Mouse (Mus musculus) left cerebral cortex, postnatal 36 days (tissue): ENCODE measurements around the gene Klc1. TPM values are rescaled to one million over a fixed set of nuclear protein-coding genes. Genes with fewer than 3 reads are reported as not detected.

Experiments used
- DNase-seq, 2 experiments: peaks; one replicate each; pipeline ENCODE4 v3.0.0; 2021 to 2022; ENCODE audit warnings: low spot score in 2 of 2, mixed read lengths in 1 of 2
- intact Hi-C: fragments of 180-260 bp; cut with DNase I; formaldehyde crosslinking; loops from one replicate; pipeline ENCODE4 v1.15.1; 2025
- total RNA-seq, 2 experiments: library from RNA; stranded (reverse); gene quantifications; 2 replicates each; pipeline ENCODE4 v1.2.3; 2021

Klc1 gene
- total RNA-seq, 2 experiments from 2014 or later = 783 to 837 TPM

- no peak for DNase-seq
- intact Hi-C loops = no loop called here
Observed at GRCm38 (mm10) chr12:111738754-111739153, 19.9 kb upstream of the Klc1 start.

- intact Hi-C loops = loop anchor here (10.0 kb wide), 1 partner anchor 353 kb away; no protein-coding TSS in a partner anchor
- no peak for DNase-seq
Observed at GRCm38 (mm10) chr12:111741338-111741737, 17.3 kb upstream of the Klc1 start.

- intact Hi-C loops = loop anchor here (10.0 kb wide), 1 partner anchor 351 kb away; no protein-coding TSS in a partner anchor
- no peak for DNase-seq
Observed at GRCm38 (mm10) chr12:111743419-111743818, 15.2 kb upstream of the Klc1 start.

- intact Hi-C loops = loop anchor here (10.0 kb wide), 1 partner anchor 351 kb away; no protein-coding TSS in a partner anchor
- DNase-seq = no peak
Observed at GRCm38 (mm10) chr12:111743981-111744423, 14.6 kb upstream of the Klc1 start.

- intact Hi-C loops = loop anchor here (10.0 kb wide), 1 partner anchor 350 kb away; no protein-coding TSS in a partner anchor
- no peak for DNase-seq
Observed at GRCm38 (mm10) chr12:111745274-111745673, 13.4 kb upstream of the Klc1 start.

- DNase-seq = no peak
Observed at GRCm38 (mm10) chr12:111746091-111746490, 12.6 kb upstream of the Klc1 start.

GRCm38 (mm10) chr12:111747421-111747820 lies 11.2 kb upstream of the Klc1 start:
- intact Hi-C loops = loop anchor here (10.0 kb wide), 1 partner anchor 347 kb away; no protein-coding TSS in a partner anchor
- no peak for DNase-seq

More at GRCm38 (mm10) chr12:111746091-111746490, 12.6 kb upstream of the Klc1 start:
- intact Hi-C loops = loop anchor here (10.0 kb wide), 1 partner anchor 349 kb away; no protein-coding TSS in a partner anchor

- intact Hi-C loops = no loop called here
- no peak for DNase-seq
Observed at GRCm38 (mm10) chr12:111750739-111751138, 7.9 kb upstream of the Klc1 start.

- intact Hi-C loops = no loop called here
- DNase-seq = no peak
Observed at GRCm38 (mm10) chr12:111752491-111752890, 6.2 kb upstream of the Klc1 start.

- no peak for DNase-seq
- intact Hi-C loops = no loop called here
Observed at GRCm38 (mm10) chr12:111753347-111753746, 5.3 kb upstream of the Klc1 start.

GRCm38 (mm10) chr12:111754710-111755109 lies 3.9 kb upstream of the Klc1 start:
- intact Hi-C loops = no loop called here

GRCm38 (mm10) chr12:111755231-111755630 lies 3.4 kb upstream of the Klc1 start:
- DNase-seq = no peak
- intact Hi-C loops = no loop called here

More at GRCm38 (mm10) chr12:111754710-111755109, 3.9 kb upstream of the Klc1 start:
- no peak for DNase-seq

- intact Hi-C loops = no loop called here
- DNase-seq = no peak
Observed at GRCm38 (mm10) chr12:111756082-111756697, 2.5 kb upstream of the Klc1 start.

- DNase-seq = no peak
- intact Hi-C loops = no loop called here
Observed at GRCm38 (mm10) chr12:111756698-111757082, 2.0 kb upstream of the Klc1 start.

- DNase-seq = no peak
- intact Hi-C loops = no loop called here
Observed at GRCm38 (mm10) chr12:111757561-111758325, 906 bp upstream of the Klc1 start.

GRCm38 (mm10) chr12:111759176-111760061 lies 770 bp downstream of the Klc1 start:
- intact Hi-C loops = no loop called here
- DNase-seq = peak; percentile 39 to 45

GRCm38 (mm10) chr12:111760306-111760908 lies 1.8 kb downstream of the Klc1 start:
- intact Hi-C loops = no loop called here
- DNase-seq = no peak

GRCm38 (mm10) chr12:111762620-111763280 lies 4.1 kb downstream of the Klc1 start:
- peak in 1 of 2 experiments; percentile 50 for DNase-seq
- intact Hi-C loops = no loop called here
